Mouse (Mus musculus): Measurements from ENCODE around the gene Gramd2. TPM values are rescaled to one million over a fixed set of nuclear protein-coding genes. Genes with fewer than 3 reads are reported as not detected.
A peak's percentile ranks its signal among the peaks of the same experiment; 100 is the strongest.

The Gramd2 gene
- polyA plus RNA-seq, 1 experiment from 2014 or later: 0.14 TPM

DNA sequence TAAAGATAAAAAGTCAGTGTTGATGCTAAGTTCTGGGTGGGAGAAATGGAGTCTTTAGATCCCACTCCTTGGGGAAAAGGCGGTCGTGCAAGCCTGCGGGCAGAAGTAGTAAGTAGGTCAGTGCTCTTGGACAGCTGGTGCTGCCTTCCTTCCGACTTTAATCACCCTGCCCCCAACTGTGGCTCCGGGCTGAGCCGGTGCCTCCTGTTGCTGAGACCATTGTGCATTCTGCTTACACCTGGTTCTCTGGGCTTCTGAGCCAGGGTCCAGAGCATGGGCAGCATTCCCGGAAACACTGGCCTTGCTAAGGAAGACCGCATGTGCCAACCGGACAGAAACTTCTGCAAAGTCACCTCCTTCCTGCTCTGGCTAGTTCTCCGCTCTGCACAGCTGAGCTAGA, 19.5 kb upstream of the Gramd2 start:
- Histone ChIP-seq H3K4me3 (peak overlapping the region; percentile 92), H3K4me1 (peaks cover 64% of the 10 kb centered on the region), H3K27me3 (ENCODE audit: low read depth, poor library complexity, severe bottlenecking) (no peaks in the 10 kb centered on the region), H3K9me3 (replicated peaks) (no peaks in the 10 kb centered on the region), H3K27ac (replicated peaks) (peak overlapping the region; percentile 100), H3K36me3 (peaks cover 71% of the 10 kb centered on the region)
- WGBS: 66% methylated on average over 10 of the region's 10 CpGs
- no peak for DNase-seq (ENCODE audit: low spot score)

DNA sequence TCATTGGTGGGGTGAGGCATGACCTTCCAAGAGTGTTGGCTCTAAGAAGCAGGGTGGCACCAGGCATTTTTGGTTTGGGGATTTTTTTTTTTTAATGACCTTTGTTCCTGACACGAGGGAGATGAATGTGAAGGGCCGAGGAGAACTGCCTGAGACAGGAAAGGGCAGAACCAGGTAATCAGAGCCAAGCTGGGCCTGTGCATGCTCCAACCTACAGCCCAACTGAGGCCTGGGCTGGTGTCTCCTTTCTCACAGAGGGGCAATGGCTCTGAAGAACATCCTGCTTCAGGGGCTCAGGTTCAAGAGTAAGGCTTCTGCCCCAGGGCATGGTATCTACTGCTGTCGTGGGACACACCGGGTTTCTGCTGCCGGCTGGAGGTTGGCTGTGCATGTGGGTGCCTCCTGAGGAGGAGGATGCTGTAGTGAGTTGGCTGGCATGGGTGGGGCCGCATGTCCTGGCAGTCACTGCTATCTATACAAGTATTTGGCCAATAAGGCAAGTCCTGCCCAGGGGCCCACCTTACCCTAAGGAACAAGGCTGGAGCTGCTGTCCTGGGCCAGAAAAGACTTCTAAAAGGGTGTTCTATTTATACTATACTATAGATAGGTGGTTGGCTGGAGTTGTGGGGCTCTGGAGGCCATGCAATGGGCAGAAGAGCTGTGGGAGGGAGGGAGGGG, 18.5 kb upstream of the Gramd2 start:
- Histone ChIP-seq H3K4me1 (peaks cover 60% of the 10 kb centered on the region), H3K36me3 (peaks cover 81% of the 10 kb centered on the region), H3K4me3 (peak overlapping the region; percentile 92), H3K27me3 (ENCODE audit: low read depth, poor library complexity, severe bottlenecking) (no peaks in the 10 kb centered on the region), H3K9me3 (replicated peaks) (no peaks in the 10 kb centered on the region), H3K27ac (replicated peaks) (peak overlapping the region; percentile 100; the same call in 1 of the 2 replicates)
- no peak for DNase-seq (ENCODE audit: low spot score)
- WGBS: 77% methylated on average over 6 of the region's 6 CpGs

DNA sequence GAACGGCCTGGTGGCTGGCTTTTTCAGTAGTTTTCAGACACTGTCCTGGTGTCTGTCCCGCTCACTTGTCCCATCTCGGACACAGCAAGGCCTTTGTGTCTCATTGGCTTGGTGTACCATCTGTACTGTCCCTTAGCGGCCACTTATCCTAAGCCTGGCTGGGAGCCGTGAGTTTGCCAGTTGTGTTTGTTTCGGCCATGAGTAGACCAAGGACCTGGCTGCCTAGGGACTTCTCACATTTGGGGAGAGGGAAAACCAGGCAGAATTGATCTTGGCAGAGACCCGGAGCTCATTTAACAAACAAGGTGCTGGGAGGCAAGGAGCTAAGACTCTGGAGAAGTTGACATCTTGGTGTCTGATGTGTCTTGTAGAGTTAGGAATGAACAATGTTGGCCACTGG, 16.7 kb upstream of the Gramd2 start:
- H3K9me3 ChIP-seq (replicated peaks): no peaks in the 10 kb centered on the region
- H3K27ac ChIP-seq (replicated peaks): no peak overlapping the region
- H3K4me1 ChIP-seq: peaks cover 58% of the 10 kb centered on the region
- WGBS: 92% methylated on average over 7 of the region's 7 CpGs
- H3K4me3 ChIP-seq: no peak overlapping the region
- no peaks in the 10 kb centered on the region for H3K27me3 ChIP-seq (ENCODE audit: low read depth, poor library complexity, severe bottlenecking)
- no peak for DNase-seq (ENCODE audit: low spot score)
- peaks cover 95% of the 10 kb centered on the region for H3K36me3 ChIP-seq

DNA sequence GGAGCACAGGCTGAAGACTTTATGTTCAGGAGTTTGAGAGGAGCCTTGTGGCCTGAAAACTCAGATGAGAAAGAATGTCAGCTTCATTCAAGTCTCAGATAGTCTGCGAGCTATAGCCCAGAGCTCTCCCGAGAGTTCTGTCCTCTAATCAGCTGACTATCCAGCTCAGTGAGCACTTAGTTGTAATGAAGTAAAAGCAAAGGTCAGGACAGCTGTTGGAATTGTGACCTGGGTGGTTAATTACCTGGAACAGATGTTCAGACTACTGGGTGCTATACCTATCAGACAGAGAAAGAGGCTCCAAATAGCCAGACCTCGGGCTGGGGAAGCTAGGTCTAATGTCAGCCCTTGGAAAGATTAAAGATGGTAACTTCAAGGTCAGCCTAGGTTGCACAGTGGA, 16.0 kb upstream of the Gramd2 start:
- 74% methylated on average over 3 of the region's 3 CpGs for WGBS
- Histone ChIP-seq H3K4me1 (peaks cover 50% of the 10 kb centered on the region), H3K4me3 (no peak overlapping the region), H3K27me3 (ENCODE audit: low read depth, poor library complexity, severe bottlenecking) (no peaks in the 10 kb centered on the region), H3K36me3 (peaks cover 97% of the 10 kb centered on the region), H3K27ac (replicated peaks) (no peak overlapping the region), H3K9me3 (replicated peaks) (no peaks in the 10 kb centered on the region)
- no peak for DNase-seq (ENCODE audit: low spot score)

DNA sequence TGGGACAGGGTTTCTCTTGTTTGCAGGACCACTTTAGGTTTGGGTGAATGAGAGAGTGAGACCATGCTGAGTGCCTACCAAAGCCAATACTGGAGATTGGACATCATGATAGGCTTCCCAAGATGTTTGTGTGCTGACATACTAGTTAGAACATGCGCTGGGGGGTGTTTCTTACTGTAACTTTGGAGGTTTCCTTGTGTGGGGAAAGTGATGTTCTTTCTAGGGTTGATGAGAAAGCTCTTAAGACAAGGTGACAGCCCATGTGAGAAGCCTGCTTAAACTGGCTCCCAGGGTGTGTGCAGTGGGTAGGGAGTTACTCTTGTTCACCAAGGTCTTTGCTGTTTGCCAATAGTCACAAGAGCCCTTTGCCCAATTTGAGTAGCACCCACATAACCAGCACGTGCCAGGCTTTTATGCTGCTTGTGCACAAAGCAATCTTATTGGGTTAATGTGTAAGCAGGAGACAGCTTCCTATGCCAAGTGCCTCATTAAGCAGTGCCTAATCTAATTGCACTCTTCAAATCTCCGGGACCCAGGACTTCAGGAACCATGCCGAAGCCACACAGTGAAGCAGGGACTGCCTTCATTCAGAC, 15.2 kb upstream of the Gramd2 start:
- no peaks in the 10 kb centered on the region for H3K27me3 ChIP-seq (ENCODE audit: low read depth, poor library complexity, severe bottlenecking)
- no peak overlapping the region for H3K27ac ChIP-seq (replicated peaks)
- H3K9me3 ChIP-seq (replicated peaks): no peaks in the 10 kb centered on the region
- no peak for DNase-seq (ENCODE audit: low spot score)
- peaks cover 42% of the 10 kb centered on the region for H3K4me1 ChIP-seq
- no peak overlapping the region for H3K4me3 ChIP-seq
- H3K36me3 ChIP-seq: peaks cover 100% of the 10 kb centered on the region
- 92% methylated on average over 4 of the region's 4 CpGs for WGBS

DNA sequence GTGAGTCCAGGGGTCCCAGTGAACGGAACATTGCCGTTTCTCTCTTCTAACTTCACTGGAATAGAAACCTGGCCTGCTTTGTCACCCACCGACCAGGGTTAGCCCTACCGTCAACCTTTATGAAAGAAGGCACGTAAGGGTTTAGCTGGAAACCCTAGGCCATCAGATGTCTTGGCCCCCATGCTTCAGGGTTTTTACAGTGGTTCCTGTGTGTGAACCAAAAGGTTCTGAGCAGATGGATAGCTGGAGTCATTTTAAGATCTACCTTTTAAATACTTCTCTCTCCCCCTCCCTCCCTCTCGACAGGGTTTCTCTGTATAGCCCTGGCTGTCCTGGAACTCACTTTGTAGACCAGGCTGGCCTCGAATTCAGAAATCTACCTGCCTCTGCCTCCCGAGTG, 13.9 kb upstream of the Gramd2 start:
- no peaks in the 10 kb centered on the region for H3K27me3 ChIP-seq (ENCODE audit: low read depth, poor library complexity, severe bottlenecking)
- H3K36me3 ChIP-seq: peaks cover 100% of the 10 kb centered on the region
- 90% methylated on average over 8 of the region's 8 CpGs for WGBS
- H3K4me1 ChIP-seq: peaks cover 30% of the 10 kb centered on the region
- no peak overlapping the region for H3K27ac ChIP-seq (replicated peaks)
- H3K4me3 ChIP-seq: no peak overlapping the region
- H3K9me3 ChIP-seq (replicated peaks): no peaks in the 10 kb centered on the region
- no peak for DNase-seq (ENCODE audit: low spot score)

DNA sequence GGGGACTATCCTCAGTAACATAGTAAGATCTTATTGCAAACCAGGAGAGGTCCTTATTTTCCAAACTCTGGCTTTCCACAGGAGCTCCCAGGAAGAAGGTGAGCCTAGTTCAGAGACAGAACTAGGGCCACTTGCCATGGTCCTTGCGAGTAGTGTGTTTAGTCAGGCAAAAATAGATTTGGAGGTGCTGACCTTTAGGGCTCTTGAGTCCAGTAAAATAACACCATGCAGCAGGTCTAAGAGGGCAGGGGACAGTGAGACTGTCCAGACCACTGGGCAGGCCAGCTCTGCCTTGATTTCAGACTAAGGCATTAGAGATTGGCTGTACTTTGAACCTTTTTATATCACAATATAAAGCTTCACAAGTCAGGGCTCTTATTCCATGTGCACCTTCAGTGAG, 13.1 kb upstream of the Gramd2 start:
- DNase-seq (ENCODE audit: low spot score): no peak
- H3K4me1 ChIP-seq: peaks cover 22% of the 10 kb centered on the region
- H3K4me3 ChIP-seq: no peak overlapping the region
- no peaks in the 10 kb centered on the region for H3K9me3 ChIP-seq (replicated peaks)
- WGBS: 85% methylated on average over 1 of the region's 1 CpGs
- no peaks in the 10 kb centered on the region for H3K27me3 ChIP-seq (ENCODE audit: low read depth, poor library complexity, severe bottlenecking)
- no peak overlapping the region for H3K27ac ChIP-seq (replicated peaks)
- peaks cover 100% of the 10 kb centered on the region for H3K36me3 ChIP-seq

DNA sequence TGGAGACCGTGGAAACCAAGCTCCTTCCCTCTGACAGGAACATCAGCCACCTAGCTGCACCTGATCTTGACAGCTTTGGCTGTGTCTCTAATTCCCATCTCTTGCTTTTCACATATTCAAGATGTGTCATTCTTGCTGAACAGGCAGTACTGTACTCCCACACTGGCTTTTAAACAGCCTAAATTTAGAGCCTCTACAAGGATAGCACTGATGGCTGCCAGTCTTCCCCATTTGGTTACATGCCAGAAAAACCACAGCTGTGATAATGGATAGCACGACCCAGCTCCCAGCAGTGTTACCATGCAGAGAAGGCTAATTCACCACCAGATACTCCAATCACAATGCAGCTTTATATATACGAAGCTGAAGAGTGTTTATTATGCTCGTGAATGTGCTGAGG, 12.7 kb upstream of the Gramd2 start:
- no peak overlapping the region for H3K4me3 ChIP-seq
- DNase-seq (ENCODE audit: low spot score): no peak
- WGBS: 89% methylated on average over 4 of the region's 4 CpGs
- H3K27ac ChIP-seq (replicated peaks): no peak overlapping the region
- peaks cover 17% of the 10 kb centered on the region for H3K4me1 ChIP-seq
- no peaks in the 10 kb centered on the region for H3K9me3 ChIP-seq (replicated peaks)
- H3K36me3 ChIP-seq: peaks cover 100% of the 10 kb centered on the region
- H3K27me3 ChIP-seq (ENCODE audit: low read depth, poor library complexity, severe bottlenecking): no peaks in the 10 kb centered on the region

DNA sequence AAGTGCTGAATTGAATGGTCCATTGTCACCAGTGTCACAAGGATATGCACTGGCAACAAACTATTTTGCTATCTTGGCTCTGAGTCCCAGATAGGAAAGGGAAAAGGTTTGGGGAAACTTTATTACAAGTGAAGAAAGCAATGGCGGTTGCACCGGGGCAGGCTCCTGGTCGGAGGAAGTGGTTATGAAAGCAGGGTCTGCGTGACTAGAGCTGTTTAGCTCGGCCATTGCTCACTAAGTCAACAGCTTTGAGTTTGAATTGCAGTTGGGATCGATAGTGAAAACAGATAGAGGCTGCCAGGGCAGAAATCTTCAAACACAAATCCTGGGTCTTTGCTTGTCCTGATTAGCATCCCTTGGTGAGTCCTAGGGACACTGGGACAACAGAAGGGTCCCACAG, 12.0 kb upstream of the Gramd2 start:
- Histone ChIP-seq H3K36me3 (peaks cover 100% of the 10 kb centered on the region), H3K27me3 (ENCODE audit: low read depth, poor library complexity, severe bottlenecking) (no peaks in the 10 kb centered on the region), H3K4me3 (no peak overlapping the region), H3K4me1 (peaks cover 11% of the 10 kb centered on the region), H3K27ac (replicated peaks) (no peak overlapping the region), H3K9me3 (replicated peaks) (no peaks in the 10 kb centered on the region)
- no peak for DNase-seq (ENCODE audit: low spot score)
- 91% methylated on average over 6 of the region's 6 CpGs for WGBS

DNA sequence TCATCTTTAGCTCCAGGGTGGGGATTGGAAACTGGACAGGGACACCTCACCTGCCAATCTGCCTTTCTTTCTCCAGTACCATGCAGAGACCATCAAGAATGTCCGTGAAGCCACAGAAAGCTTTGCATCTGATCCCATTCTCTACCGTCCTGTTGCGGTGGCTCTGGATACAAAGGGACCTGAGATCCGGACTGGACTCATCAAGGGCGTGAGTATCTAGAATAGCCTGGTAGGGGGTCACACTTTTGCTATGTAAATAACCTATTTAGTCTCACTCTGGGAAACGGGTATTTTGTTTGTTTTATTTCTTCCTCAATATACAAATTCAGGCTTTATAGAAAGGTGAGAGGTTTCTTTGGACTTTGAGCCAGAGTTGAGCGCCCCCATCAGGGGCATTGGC, 11.5 kb upstream of the Gramd2 start:
- Histone ChIP-seq H3K36me3 (peaks cover 100% of the 10 kb centered on the region), H3K4me3 (no peak overlapping the region), H3K27me3 (ENCODE audit: low read depth, poor library complexity, severe bottlenecking) (no peaks in the 10 kb centered on the region), H3K4me1 (peaks cover 5% of the 10 kb centered on the region), H3K9me3 (replicated peaks) (no peaks in the 10 kb centered on the region), H3K27ac (replicated peaks) (no peak overlapping the region)
- DNase-seq (ENCODE audit: low spot score): no peak
- 85% methylated on average over 7 of the region's 7 CpGs for WGBS

DNA sequence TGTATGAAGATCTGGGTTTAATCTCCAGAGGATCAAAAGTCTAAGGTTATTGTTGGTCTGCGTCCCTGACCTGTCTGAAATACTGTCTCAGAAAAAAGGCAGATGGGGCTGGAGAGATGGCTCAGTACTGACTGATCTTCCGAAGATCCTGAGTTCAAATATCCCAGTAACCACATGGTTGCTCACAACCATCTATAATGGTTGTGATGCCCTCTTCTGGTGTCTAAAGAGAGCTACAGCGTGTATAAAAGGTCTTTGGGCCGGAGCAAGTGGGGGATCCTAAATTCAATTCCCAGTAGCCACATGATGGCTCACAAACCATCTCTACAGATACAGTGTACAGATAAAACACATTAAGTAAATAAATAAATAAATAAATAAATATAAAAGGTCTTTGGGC, 10.8 kb upstream of the Gramd2 start:
- H3K4me1 ChIP-seq: no peaks in the 10 kb centered on the region
- H3K9me3 ChIP-seq (replicated peaks): no peaks in the 10 kb centered on the region
- WGBS: 88% methylated on average over 4 of the region's 4 CpGs
- no peak for DNase-seq (ENCODE audit: low spot score)
- no peak overlapping the region for H3K4me3 ChIP-seq
- no peak overlapping the region for H3K27ac ChIP-seq (replicated peaks)
- H3K36me3 ChIP-seq: peaks cover 100% of the 10 kb centered on the region
- H3K27me3 ChIP-seq (ENCODE audit: low read depth, poor library complexity, severe bottlenecking): no peaks in the 10 kb centered on the region

DNA sequence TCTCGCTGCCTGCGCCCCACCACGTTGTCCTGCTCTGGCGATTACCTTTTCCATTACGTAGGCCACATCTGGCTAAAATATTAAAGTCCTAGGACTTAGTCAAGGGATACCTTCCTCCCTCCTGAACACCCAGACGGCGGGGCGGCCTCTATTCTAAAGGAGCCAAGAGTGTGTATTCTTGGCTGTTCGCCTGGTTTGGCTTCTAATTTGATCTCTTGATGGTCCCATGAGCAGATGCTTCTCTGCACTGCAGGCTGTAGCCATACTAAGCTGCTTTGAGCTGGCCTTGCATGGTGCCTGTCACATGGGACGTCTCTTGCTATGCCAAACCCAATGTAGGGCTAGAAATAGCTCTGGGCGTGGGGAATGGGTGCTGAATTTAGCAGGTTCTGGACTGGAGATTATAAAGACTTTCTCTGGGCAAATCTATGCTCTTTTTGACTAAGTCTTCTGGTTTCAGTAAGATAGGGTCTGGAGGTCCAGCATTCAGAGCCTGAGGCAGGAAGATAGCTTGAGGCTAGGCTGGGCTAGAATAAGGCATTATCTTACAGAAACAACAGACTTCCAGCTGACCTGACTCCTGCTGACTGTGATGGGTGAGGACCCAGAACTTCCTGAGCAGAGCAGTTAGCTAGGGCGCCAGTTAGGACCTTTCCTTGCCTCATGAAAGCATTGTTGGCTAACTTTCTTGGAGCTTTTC, 7.6 kb upstream of the Gramd2 start:
- peaks cover 100% of the 10 kb centered on the region for H3K36me3 ChIP-seq
- no peak overlapping the region for H3K4me3 ChIP-seq
- no peaks in the 10 kb centered on the region for H3K4me1 ChIP-seq
- 92% methylated on average over 12 of the region's 12 CpGs for WGBS
- no peaks in the 10 kb centered on the region for H3K9me3 ChIP-seq (replicated peaks)
- no peak overlapping the region for H3K27ac ChIP-seq (replicated peaks)
- no peaks in the 10 kb centered on the region for H3K27me3 ChIP-seq (ENCODE audit: low read depth, poor library complexity, severe bottlenecking)
- no peak for DNase-seq (ENCODE audit: low spot score)

DNA sequence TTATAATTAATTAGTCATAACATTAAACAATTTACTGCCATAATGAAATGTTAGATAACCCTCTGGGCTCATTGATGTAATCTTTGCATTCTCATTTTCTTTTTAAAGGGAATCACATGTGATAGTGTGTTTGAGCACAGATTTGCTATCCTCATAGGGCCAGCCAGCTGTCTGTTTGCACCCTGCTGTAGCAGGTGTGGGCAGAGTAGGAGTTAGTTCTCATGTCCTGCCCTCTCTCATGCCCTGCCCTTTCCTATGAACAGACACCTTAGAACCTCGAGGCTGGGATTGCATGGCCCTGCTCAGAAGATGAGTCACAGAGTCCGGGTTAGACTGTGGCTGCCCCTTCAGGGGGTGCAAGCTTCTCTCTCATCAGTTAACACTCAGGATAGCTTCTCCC, 6.5 kb upstream of the Gramd2 start:
- no peak overlapping the region for H3K4me3 ChIP-seq
- H3K9me3 ChIP-seq (replicated peaks): no peaks in the 10 kb centered on the region
- H3K36me3 ChIP-seq: peaks cover 100% of the 10 kb centered on the region
- no peak for DNase-seq (ENCODE audit: low spot score)
- WGBS: 88% methylated on average over 2 of the region's 2 CpGs
- H3K27ac ChIP-seq (replicated peaks): no peak overlapping the region
- no peaks in the 10 kb centered on the region for H3K4me1 ChIP-seq
- H3K27me3 ChIP-seq (ENCODE audit: low read depth, poor library complexity, severe bottlenecking): no peaks in the 10 kb centered on the region

Data from midbrain, embryonic 10.5 days (tissue).